Mouse (Mus musculus) ES-Bruce4 (cell line): ENCODE measurements around the gene L3mbtl4. TPM values are rescaled to one million over a fixed set of nuclear protein-coding genes. Genes with fewer than 3 reads are reported as not detected.

ENCODE experiments used
- H3K27ac ChIP-seq: 2 replicates; pipeline ENCODE4 v1.5.1; 2012; ENCODE audit warnings: low read length, inconsistent platforms; ENCODE audit not compliant: insufficient read depth
- H3K27me3 ChIP-seq: 2 replicates; pipeline ENCODE4 v1.6.1; 2012; ENCODE audit warnings: mild to moderate bottlenecking, low read length, inconsistent platforms; ENCODE audit not compliant: control insufficient read depth, poor library complexity, insufficient read depth, severe bottlenecking
- H3K36me3 ChIP-seq: 2 replicates; pipeline ENCODE4 v1.6.1; 2012; ENCODE audit warnings: inconsistent platforms, mild to moderate bottlenecking, low read length, moderate library complexity; ENCODE audit not compliant: control insufficient read depth, poor library complexity, insufficient read depth, severe bottlenecking
- H3K4me1 ChIP-seq: one replicate; pipeline ENCODE4 v1.8.1; 2011; ENCODE audit warnings: low read length; ENCODE audit not compliant: control insufficient read depth, insufficient read depth
- H3K4me3 ChIP-seq: 2 replicates; pipeline ENCODE4 v1.5.1; 2011; ENCODE audit warnings: low read depth, mild to moderate bottlenecking, low read length
- H3K9ac ChIP-seq: 2 replicates; pipeline ENCODE4 v1.6.1; 2012; ENCODE audit warnings: low read depth, mild to moderate bottlenecking, inconsistent platforms; ENCODE audit not compliant: poor library complexity, severe bottlenecking
- H3K9me3 ChIP-seq: replicated peaks from 2 replicates; pipeline ENCODE4 v1.6.1; 2012; ENCODE audit warnings: mild to moderate bottlenecking, low read length, inconsistent platforms; ENCODE audit not compliant: control insufficient read depth, poor library complexity, insufficient read depth, severe bottlenecking
- CTCF ChIP-seq: IDR thresholded peaks from one replicate; pipeline ENCODE4 v1.8.1; 2011; ENCODE audit warnings: low read depth, low read length
- EP300 ChIP-seq: IDR thresholded peaks from 2 replicates; pipeline ENCODE4 v1.6.1; 2011; ENCODE audit warnings: low read depth, low read length; ENCODE audit not compliant: insufficient read depth
- POLR2A ChIP-seq: IDR thresholded peaks from one replicate; pipeline ENCODE4 v1.8.1; 2011; ENCODE audit warnings: low read length; ENCODE audit not compliant: insufficient read depth
- polyA plus RNA-seq: library from polyadenylated mRNA; stranded (reverse); fragments of >200 nt; gene quantifications from 2 replicates; pipeline ENCODE4 v1.2.4, GENCODE M21; 2011; ENCODE audit warnings: low read depth; ENCODE audit not compliant: missing spikeins, insufficient read depth, insufficient read length

L3mbtl4 gene
- polyA plus RNA-seq, 1 experiment: not detected

DNA sequence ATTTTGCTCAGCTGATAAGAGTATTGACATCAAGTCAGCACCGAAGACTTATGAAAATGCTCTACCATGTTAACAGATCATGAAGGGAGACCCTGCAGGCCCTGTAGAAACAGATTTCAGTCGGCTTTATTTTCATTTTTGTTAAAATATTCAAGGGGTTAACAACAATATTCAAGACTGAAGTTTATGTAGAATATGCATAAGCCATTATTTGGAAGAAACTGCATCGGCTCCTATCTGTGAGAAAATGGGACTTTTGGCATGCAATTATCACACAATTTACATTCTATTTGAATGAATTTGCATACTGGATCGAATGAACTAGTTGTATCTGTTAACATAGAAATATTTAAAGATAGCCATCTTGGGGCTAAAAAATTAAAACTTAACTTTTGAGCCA, 318.0 kb downstream of the L3mbtl4 start:
- no peak for TF ChIP-seq EP300
- TF ChIP-seq POLR2A: no peak
- no peak for TF ChIP-seq CTCF
- no peaks in the 10 kb centered on the region for H3K36me3 ChIP-seq
- no peak overlapping the region for H3K4me3 ChIP-seq
- H3K4me1 ChIP-seq: no peaks in the 10 kb centered on the region
- no peak overlapping the region for H3K9ac ChIP-seq
- H3K9me3 ChIP-seq: no peaks in the 10 kb centered on the region
- no peak overlapping the region for H3K27ac ChIP-seq
- no peaks in the 10 kb centered on the region for H3K27me3 ChIP-seq

DNA sequence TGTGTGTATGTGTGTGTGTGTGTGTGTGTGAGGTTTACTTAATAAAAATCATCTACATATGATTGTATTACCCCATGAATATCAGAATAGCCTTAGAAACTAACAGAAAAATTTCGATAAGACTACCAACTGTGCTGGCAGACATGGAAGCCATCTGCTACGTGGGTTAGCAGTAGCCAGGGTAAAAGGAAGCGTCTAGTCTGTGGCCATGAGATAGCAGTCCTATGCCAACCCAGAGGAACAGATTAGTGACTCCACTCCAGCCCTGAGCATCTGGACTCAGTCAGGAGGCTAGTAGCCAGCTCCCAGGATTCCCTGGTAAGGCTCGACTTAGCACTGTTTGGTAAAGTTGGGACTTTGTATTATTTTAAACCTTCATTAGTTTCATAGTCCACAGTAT, 329.1 kb downstream of the L3mbtl4 start:
- TF ChIP-seq POLR2A (no peak), EP300 (no peak)
- no peak overlapping the region for H3K9ac ChIP-seq
- H3K9me3 ChIP-seq: no peaks in the 10 kb centered on the region
- H3K36me3 ChIP-seq: no peaks in the 10 kb centered on the region
- no peaks in the 10 kb centered on the region for H3K27me3 ChIP-seq
- no peak overlapping the region for H3K27ac ChIP-seq
- no peaks in the 10 kb centered on the region for H3K4me1 ChIP-seq
- H3K4me3 ChIP-seq: no peak overlapping the region

DNA sequence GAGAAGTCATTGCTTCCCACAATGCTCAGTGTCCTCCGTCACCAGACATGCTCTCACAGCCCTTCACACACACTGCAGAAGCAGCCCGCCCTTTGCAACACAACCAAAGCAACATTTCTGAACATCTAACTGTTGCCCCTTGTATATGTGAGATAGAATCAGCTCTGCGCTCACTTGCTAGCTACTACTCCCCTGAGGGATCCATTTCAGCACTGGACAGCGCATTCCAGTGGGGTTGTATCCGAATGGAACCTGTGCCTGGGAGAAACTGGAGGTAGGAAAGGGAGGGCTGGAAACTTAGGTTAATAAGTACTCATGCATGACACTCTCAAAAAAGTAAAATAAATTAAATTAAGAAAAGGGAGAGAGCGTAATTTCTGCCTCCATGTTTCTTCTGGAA, 334.1 kb downstream of the L3mbtl4 start:
- Histone ChIP-seq H3K4me1 (no peaks in the 10 kb centered on the region), H3K27me3 (no peaks in the 10 kb centered on the region), H3K9ac (no peak overlapping the region), H3K36me3 (no peaks in the 10 kb centered on the region), H3K9me3 (no peaks in the 10 kb centered on the region), H3K4me3 (no peak overlapping the region), H3K27ac (no peak overlapping the region)
- no peak for TF ChIP-seq POLR2A
- no peak for TF ChIP-seq EP300
- TF ChIP-seq CTCF: no peak

DNA sequence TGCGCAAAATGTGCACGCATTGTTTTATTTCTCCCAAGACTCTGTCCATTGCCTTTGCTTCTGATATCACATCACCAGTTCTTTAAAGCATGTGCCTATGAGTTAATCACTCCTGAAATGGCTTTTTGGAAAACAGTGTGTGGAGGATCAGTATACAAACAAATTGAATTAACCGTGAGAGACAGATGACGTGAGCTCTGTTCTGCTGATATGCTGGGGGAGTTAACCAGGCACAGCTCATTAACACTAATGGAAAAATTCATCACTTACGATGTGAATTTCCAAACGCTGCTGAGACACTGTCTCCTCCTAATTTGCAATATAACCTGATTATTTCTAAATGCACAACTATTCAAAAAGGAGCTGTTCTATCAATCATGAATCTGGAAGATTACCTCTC, 337.6 kb downstream of the L3mbtl4 start:
- no peak overlapping the region for H3K27ac ChIP-seq
- no peak for TF ChIP-seq EP300
- no peak for TF ChIP-seq POLR2A
- TF ChIP-seq CTCF: no peak
- H3K4me3 ChIP-seq: no peak overlapping the region

GRCm38 (mm10) chr17:68625281-68625680, 351.7 kb downstream of the L3mbtl4 start:
- H3K36me3 ChIP-seq: no peaks in the 10 kb centered on the region
- TF ChIP-seq EP300: no peak
- TF ChIP-seq POLR2A: no peak
- TF ChIP-seq CTCF: no peak
- H3K4me1 ChIP-seq: no peaks in the 10 kb centered on the region

More for the DNA sequence above, 337.6 kb downstream of the L3mbtl4 start:
- no peak overlapping the region for H3K9ac ChIP-seq
- no peaks in the 10 kb centered on the region for H3K27me3 ChIP-seq
- no peaks in the 10 kb centered on the region for H3K36me3 ChIP-seq
- no peaks in the 10 kb centered on the region for H3K9me3 ChIP-seq
- no peaks in the 10 kb centered on the region for H3K4me1 ChIP-seq

DNA sequence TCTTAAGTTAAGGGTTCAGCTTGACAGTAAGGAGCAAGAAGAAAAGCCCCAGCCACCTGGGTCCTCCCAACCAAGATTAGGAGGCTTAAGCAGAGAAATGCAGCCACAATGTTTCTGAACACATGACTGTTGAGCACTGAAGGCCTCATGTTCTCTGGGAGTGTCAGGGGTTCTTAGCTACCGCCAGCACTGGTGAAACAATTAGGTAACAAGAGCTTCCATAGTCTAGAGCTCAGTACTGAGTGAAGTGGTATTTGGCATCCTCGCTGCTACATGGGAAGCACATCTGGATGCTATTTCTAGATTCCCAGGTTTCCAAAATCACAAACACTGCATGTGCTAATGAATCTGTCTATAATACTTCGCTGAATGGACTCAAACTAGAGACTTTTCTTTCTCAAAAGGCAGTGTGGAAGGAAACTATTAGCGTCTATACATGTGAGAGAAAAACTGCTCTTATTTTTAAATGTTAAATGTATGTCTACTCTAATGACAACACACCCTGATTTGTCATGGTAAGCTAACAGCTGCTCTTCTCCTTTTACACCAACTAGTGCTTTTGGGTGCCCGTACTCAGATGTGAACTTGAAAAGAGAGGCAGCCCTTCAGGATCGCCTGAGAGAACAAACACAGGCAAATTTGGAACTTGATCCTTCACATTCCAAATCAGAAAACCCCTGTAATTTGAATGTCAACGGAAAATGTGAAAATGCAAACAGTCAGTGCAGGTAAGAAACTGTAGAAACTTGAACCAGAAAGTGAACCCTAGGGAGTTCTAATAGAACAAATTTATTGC, 356.2 kb downstream of the L3mbtl4 start:
- no peaks in the 10 kb centered on the region for H3K36me3 ChIP-seq

More at GRCm38 (mm10) chr17:68625281-68625680, 351.7 kb downstream of the L3mbtl4 start:
- Histone ChIP-seq H3K9ac (no peak overlapping the region), H3K27ac (no peak overlapping the region), H3K9me3 (no peaks in the 10 kb centered on the region), H3K4me3 (no peak overlapping the region), H3K27me3 (no peaks in the 10 kb centered on the region)

More for the DNA sequence above, 356.2 kb downstream of the L3mbtl4 start:
- no peaks in the 10 kb centered on the region for H3K27me3 ChIP-seq
- no peaks in the 10 kb centered on the region for H3K4me1 ChIP-seq
- H3K9me3 ChIP-seq: no peaks in the 10 kb centered on the region
- no peak overlapping the region for H3K27ac ChIP-seq
- H3K4me3 ChIP-seq: no peak overlapping the region
- TF ChIP-seq EP300: no peak
- no peak for TF ChIP-seq POLR2A
- no peak for TF ChIP-seq CTCF
- no peak overlapping the region for H3K9ac ChIP-seq
